Mouse (Mus musculus) adrenal gland (tissue): ENCODE measurements at regions not wholly inside any gene's neighbourhood (a gene's known extent, or its start where the extent isn't known, plus 50 kb on each side); places are given as distances from the start of the nearest gene placed in this dataset.

Experiments used
- intact Hi-C: fragments of 180-260 bp; cut with DNase I; formaldehyde crosslinking; loops from one replicate; pipeline ENCODE4 v1.15.1; 2025

- intact Hi-C loops, result no loop called here
Observed at GRCm38 (mm10) chrX:163812431-163812830, 51.3 kb upstream of the Rnf138rt1 start.

GRCm38 (mm10) chrX:163814806-163815205 lies 53.7 kb upstream of the Rnf138rt1 start:
- intact Hi-C loops, result no loop called here

GRCm38 (mm10) chrX:163822298-163822697 lies 61.2 kb upstream of the Rnf138rt1 start:
- intact Hi-C loops, result loop anchor here (10.0 kb wide), 1 partner anchor 143 kb away; no protein-coding TSS in a partner anchor

- intact Hi-C loops, result loop anchor here (5.0 to 10.0 kb wide), 2 partner anchors 80 to 137 kb away; partner anchors contain the start of gene Ap1s2
Observed at GRCm38 (mm10) chrX:163827461-163827860, 66.3 kb upstream of the Rnf138rt1 start.

GRCm38 (mm10) chrX:163845408-163845807 lies 63.4 kb upstream of the Ap1s2 start:
- intact Hi-C loops, result no loop called here

- intact Hi-C loops, result no loop called here
Observed at GRCm38 (mm10) chrX:163846890-163847289, 61.9 kb upstream of the Ap1s2 start.

- intact Hi-C loops, result no loop called here
Observed at GRCm38 (mm10) chrX:163847651-163848050, 61.2 kb upstream of the Ap1s2 start.

GRCm38 (mm10) chrX:163848510-163849199 lies 60.2 kb upstream of the Ap1s2 start:
- intact Hi-C loops, result no loop called here

GRCm38 (mm10) chrX:163850915-163851599 lies 57.8 kb upstream of the Ap1s2 start:
- intact Hi-C loops, result no loop called here

- intact Hi-C loops, result no loop called here
Observed at GRCm38 (mm10) chrX:163858494-163858893, 50.3 kb upstream of the Ap1s2 start.
